Mouse (Mus musculus) liver, embryonic 14.5 days (tissue): ENCODE data around the gene Krtap1-3.

Experiments used
- CTCF ChIP-seq: IDR thresholded peaks from 2 replicates; pipeline ENCODE4 v1.5.1; 2016; ENCODE audit warnings: antibody characterized with exemption, low read depth, control low read depth
- EP300 ChIP-seq: IDR thresholded peaks from 2 replicates; pipeline ENCODE4 v1.6.1; 2016; ENCODE audit warnings: antibody characterized with exemption, low read depth

DNA sequence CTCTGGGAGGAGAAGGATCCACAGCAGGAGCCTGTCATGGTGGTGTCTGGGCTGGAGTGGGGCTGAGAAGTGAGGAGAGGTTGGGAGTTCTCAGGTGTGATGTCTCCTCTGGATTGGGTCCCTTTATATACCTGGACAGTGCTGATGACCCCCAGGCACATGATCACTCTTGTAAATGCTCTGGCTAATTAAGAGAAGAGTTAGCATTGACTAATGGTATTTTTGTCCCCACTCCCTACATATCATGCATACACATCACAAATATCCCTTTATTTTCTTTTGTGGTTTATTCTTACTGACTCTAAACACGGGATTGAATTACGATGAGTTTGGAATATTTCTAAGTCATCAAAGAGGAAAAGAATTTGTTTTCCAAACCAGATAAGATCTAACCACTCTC is 29.2 kb upstream of the Krtap1-3 start, which contains the start of gene Gm11562:
- TF ChIP-seq CTCF (no peak), EP300 (no peak)
